Mouse (Mus musculus) layer of hippocampus, postnatal 36 days (tissue): ENCODE measurements around the gene Get4. TPM values are rescaled to one million over a fixed set of nuclear protein-coding genes. Genes with fewer than 3 reads are reported as not detected.

ENCODE experiments used
- DNase-seq, 2 experiments: peaks; one replicate each; pipeline ENCODE4 v3.0.0; 2022
- total RNA-seq, 2 experiments: library from RNA; stranded (reverse); gene quantifications; 2 replicates each; pipeline ENCODE4 v1.2.3; 2021

Gene Get4
- total RNA-seq, 2 experiments from 2014 or later: 52.6 to 55.3 TPM

DNA sequence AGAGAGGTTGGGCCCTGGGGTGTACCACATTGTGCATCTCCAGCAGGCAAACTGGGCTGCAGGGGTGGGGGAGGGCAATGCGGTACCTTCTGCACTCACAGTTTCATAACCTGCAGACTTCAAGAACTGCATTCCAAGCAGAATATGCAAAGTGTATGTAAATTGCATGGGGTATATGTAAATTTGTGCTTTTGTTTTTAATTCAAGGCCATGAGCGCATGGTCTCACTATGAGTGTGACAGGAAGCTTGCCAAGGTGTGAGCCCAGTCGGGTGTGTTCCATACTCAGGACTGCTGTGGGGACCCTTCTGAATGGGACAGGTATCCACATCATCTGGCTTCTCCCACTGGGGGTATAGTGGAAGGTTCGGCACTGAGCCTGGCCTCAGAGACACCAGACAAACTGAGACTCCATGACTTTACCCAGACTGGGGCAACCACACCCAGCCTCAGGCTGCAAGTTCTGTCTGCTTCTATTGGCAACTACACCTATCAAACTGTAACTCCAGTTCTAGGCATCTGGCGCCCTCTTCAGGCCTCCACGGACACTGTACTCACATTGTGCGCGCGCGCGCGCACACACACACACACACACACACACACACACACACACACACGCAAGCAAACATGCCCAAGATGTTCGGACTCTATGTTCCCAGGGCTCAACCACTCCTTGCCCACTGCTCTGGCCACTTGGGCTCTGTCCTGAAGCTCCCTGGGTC lies 31.5 kb downstream of the Get4 start:
- no peak for DNase-seq

DNA sequence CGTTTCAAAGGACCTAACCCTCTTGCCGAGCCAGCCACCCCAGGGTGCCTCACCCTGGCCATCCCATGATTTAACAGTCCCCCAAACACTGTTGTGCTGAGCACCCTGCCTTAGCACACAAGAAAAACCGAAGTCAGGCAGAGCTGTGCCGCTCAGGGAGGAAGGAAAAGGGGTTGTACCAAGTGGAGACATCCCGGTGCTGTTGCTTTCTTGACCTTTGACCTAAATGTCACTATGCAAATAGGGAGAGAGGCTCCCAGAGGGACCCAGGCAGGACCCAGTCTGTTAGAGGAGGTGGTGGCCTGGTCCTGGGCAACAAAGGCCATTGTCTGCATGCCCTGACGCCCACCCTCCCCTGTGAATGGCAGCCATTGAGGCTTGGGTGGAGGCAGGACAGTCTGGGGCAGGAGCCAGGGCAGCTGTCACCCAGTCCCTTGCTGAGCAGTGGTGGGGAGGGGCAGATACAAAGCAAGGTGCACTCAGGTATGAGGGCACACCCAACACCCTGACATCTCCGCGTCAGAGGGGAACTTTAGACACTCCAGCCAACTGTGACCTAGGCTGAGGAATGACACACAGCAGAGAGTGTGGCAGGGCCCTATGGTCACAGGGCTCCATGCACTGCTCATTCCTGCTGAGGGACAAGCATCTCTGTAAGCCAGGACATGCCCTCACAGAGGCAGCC lies 33.4 kb downstream of the Get4 start:
- DNase-seq: no peak

DNA sequence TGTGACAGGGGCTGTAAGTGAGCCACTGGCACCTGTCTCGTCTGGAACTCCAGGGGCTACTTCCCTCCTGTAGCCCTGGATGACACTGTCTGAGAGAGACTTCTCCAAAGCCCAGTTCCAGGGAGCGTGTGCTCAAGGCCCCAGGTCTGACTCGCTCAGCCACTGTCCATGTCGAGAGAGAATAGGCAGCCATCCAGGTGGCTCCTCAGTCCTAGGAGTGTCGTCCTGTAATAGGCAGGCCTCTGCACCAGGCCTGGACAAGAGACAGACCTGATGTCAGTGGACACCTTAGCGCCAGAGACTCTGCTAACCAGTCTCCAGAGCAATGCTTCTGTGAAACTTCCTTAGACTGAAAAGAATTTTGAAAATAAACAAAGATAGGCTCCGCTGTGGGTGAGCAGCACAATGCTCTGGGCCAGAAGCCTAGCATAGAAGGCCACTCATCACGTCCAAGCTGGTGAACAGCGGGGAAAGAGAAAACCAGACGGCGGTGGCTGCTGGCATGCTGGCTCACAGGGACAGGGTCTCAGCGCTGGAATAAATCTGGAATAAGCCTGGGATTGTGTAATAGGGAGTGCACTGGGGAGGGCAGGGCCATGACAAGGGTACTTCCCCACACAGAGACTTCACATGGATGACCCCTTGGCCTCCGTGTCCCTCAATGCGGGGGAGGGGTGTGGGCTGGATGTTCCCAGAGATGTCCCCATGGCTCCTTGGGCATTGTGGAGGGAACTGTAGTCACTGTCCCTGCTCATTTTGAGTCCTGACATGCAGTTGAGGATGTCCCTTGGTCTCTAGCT lies 34.2 kb downstream of the Get4 start:
- no peak for DNase-seq

DNA sequence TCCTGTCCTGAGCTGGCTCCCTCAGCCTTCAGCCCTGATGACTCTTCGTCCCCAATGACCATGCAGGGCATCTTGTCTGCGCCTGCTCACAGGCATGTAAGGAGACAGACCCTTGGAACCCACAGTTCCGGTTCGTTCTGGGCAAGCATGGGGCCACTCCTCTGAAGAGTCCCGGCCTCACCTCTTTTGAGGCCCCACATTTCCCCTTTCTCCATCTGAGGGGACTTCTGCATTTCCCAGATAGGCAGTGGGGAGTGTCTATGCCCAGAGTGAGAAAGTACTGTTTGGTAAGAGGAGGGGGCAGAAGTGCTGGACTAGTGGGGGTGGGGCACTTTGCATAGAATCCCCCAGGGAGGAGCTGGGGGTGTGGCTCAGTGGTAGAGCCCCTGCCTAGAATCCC lies 35.0 kb downstream of the Get4 start:
- DNase-seq: no peak

DNA sequence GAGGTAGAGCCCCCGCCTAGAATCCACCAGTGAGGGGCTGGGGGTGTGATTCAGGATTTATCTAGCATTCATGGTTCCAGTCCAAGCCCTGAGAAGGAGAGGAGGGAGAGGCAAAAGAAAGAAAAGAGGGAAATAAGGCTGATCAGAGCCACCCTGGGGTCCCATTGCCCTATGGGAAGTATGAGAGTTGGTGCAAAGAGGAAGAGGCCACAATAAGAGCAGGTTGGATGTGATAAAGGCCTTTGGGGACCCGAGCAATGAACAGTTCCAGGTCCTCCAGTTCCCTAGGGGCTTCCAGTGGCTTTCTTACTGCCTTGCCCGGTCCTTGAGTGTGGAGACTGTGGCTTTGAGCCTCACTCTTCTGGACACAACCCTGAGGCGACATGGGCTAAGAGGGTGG lies 35.7 kb downstream of the Get4 start:
- no peak for DNase-seq

DNA sequence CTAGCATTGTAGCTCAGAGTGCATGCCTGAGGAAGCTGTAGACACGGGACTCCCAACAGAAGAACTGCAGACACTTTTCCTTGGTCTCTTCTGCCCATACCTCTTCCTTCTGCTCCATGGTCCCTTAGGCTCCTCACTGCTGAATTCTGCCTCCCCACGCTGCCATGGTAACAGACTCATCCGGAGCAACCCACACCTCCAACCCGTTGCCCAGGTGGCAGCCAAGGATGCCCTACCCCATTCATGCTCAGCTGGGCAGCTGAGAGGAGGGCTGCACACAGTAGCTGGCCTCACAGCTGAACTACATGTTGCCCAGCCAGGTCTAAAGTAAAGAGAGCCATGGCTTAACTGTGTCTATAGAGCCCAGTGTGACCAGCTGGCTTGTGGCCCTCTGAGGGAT lies 36.5 kb downstream of the Get4 start:
- DNase-seq: no peak

DNA sequence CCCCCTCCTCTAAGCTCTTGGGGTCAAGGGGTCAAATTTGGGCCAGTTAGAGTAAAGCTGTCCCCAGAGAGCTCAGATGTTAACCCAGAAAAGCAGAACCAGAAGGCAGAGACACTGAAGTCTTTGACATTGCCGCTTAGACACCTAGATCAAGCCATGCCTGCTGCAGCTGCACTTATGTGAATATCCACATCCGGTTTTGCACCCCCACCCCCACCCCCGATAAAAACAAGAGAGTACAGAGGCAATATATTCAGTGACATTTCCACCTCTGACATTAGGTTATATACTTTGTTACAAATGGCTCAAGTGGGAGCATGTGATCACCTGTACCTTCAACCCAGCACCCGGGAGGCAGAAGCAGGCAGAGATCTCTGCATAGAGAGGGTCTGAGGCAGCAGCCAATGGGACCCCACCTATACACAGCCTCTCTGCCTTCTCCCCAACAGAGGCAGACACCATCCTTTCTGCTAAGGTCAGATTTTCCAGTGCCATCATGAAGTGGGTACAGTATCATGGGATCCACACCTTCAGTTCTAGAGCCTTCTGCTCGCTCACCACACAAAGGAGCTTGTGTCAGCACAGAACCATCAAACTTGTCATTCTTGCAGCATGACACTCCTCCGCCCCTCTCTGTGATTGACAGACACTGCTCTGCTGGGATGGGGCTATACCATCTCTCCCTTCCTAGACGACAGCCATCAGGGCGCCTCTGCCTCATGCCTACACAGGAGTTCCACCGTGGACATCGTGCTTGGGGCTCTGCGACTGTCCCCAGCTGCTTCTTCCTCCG lies 38.5 kb downstream of the Get4 start:
- DNase-seq: no peak

DNA sequence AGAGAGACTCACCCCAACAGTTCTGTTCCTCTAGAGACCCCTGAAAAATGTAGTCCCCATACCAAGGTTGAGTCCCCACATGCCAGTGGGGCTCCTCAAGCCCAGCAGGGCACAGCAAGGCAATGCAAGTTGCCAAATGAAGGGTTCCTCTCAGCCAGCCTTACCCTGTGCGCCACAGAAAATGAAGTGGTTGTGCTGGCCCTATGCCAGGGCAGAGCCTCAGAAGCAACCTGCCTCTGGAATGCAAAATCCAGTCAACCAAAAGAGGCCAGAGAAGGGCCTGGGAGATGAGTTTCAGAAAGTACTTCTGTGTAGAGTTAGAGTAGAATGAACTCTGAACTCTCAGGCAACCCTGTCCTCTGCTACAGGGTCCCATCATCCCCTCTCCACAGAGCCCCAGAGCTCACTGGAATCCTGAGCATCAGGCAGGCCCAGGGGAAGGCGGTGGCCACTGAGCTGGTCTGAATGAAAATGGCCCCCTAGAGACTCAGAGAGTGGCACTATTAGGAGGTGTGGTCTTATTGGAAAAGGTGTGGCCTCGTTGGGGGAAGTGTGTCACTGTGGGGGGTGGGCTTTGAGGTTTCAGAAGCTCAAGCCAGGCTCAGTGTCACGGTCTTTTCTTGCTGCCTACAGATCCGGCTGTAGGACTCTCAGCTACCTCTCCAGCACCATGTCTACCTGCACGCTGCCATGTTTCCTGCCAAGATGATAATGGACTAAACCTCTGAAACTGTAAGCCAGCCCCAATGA lies 39.9 kb downstream of the Get4 start:
- no peak for DNase-seq

DNA sequence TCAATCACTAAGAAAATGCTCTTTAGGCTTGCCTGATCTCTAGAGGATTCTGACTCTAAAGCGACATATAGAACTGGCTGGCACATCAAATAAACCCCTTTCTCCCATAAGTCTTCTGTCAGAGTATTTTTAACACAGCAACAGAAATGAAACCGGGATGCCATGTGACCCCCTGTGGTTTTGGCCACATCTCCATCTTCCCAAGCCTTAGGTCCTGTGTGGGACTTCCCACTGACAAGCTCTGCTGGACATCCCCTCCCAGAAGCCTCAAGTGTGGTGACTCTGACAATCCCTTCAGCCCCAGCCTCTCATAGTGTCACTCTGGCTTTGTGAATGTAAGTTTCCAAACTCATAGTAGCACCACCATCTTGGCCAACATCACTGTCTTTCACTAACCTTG lies 42.0 kb downstream of the Get4 start:
- no peak for DNase-seq

DNA sequence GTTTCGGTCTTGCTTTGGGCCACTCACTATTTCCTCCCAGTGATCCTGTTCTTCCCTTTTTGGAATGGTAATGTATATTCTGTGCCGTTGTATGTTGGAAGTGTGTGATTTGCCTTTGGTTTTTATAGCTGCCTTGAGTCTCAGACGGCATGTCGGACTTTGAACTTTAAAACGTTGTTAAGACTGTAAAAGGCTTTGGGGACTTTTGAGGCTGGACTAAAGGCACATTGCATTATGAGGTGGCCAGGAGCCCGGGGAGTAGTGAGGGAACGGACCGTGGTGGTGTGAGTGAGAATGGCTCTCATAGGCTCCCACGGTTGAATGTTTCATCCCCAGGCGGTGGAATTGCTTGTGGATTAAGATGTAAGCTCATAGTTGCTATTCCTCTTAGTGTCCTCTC lies 45.0 kb downstream of the Get4 start:
- no peak for DNase-seq

DNA sequence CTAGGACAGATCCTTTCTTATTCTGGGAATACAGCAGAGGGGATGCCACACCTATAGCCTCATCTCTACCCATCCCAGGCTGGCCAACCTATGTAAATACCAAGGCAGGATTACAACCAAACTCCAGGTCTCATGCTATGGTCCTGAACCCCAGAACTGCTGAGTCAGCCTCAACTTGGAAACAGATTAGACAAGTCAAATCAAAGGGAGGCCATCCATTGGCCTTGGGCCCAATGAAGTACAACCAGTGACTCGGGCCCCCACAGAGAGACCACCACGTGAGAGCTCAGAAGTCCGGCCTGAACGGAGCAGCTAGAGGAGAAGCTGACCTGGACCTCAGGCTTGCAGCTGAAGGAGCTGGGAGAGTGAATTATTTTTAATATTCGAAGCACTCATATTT lies 45.6 kb downstream of the Get4 start:
- no peak for DNase-seq

DNA sequence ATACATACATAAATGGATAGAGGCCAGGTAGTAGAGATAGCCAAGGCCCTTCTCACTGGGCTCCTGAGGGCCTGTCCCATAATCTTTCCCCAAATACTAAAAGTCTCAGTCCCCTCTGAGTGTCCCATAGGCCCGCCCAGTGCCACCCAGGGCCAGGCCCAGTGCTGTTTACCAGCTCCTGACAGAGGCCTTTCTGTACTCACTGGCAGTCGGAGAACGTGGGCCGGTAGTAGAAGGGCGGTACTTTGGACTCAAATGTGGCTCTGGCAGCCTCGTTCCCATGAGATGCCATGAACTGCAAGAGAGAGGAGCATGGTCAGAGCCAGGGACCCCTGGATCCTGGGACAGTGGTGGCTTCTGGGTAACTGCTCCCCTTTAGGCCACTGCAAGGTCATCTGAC lies 50.0 kb downstream of the Get4 start:
- peak in 1 of 2 experiments; percentile 41 for DNase-seq

DNA sequence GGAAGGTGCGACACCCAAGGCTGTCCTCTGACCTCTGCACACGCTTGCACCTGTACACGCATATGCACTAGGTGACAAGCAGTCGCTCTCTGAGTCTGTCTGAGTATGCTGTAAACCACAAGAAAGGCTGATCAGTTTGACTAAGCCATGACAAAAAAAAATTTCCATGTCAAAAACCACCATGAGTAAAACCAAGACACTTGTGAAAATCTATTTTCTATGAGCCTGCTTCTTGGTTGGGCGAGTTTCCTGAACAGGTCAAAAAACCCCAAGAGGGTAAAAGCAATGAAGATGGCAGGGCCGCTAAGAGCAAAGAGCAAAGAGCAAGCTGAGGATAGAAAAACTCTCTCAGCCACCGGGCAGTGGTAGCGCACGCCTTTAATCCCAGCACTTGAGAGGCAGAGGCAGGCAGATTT lies 51.5 kb downstream of the Get4 start:
- DNase-seq: no peak

DNA sequence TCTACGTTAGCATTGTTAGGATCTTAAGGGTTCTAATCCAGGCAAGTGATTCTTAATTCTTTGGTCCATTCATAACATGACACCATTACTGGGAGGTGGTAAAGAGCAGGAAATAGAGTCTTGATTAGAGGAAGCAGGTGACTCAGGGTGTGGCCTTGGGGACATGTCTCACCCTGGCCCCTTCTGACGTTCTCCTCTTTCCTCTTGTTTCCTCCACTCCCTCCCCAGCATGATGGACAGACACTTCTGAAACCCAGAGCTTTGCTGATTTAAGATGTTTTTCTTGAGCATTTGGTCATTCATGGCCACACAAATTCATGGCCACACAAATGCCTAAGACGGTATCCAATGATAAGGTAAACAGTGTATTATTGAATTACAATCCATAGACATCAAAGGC lies 57.8 kb downstream of the Get4 start:
- no peak for DNase-seq

DNA sequence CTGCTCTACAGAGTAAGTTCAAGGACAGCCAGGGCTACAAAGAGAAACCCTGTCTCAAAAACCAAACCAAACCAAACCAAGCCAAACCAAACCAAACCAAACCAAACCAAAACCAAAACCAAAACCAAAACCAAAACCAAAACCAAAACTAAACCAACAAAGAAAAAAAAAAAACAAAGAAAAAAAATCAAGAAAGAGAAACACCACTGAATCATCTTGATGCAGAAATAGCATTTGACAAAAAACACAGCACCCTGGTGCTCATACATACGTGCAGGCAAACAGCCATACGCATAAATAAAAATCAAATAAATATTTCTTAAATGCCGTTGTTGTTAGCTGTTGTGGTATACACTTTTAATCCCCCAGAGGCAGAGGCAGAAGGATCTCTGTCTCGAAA lies 58.4 kb downstream of the Get4 start:
- no peak for DNase-seq

DNA sequence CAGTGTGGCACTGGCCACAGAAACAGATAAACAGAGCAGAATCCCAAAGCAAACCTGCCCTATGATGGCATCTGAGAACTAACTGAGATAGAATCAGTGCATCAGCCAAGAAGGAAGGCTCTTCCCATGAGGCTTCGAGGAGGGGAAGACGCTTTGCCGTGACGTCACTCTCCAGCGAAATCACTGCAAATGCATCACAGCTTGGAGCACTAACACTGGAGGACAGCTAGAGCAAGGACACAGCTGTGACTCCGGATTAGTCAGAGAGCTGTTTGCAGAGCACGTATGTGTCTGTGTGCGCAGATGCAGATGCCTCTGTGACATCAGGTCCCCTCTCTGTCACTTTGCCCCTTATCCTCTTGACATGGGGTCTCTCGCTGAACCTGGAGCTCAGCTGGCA lies 59.7 kb downstream of the Get4 start:
- DNase-seq: no peak

DNA sequence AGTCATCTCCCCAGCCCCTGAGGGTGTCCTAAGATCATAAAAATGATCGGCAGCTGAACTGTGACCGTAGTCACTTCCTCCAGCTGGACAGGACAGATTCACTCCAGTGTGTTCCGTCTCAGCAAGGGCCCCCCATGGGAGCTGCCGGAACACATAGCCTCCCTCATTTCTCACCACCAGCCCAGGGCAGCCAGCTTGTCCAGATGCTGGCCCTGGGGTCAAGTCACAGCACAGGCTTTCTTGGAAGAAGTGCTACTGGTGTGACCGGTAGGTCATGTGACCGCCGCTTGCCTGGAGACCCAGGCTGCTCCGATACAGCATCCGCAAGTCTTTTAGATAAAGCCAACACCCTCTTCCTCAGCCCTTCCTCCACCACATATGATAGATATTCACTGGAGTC lies 61.4 kb downstream of the Get4 start:
- no peak for DNase-seq

DNA sequence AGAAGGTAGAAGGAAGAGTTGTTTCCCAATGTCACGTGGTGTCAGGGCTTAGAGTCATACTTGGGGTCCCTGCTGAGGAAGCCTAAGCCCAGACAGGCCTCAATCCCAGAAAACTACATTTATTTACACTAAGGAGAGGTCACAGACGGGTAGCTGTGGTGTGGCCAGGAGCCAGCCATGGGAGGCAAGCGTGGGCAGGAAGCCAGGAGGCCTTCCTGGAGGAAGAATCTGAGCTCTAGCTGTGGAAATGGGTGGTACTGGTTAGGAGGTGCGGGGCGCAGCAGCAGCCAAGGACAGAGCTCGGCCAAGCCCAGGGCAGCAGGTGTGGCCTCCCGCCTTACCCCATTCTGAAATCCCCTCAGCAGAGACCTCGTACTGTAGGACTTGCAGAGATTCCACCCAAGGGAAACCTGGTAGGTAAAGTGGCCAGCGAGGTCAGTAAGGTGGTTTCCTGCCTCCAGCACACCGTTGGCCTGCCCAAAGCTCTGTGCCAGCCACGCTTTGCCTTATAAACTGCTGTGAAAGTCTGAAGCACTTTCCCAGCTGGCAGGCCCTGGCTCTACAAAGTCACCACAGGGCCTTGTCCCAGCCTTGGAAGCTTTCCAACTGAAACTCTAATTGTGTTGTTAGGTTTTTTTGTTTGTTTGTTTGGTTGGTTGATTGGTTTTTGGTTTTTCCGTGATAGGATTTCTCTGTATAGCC lies 63.0 kb downstream of the Get4 start:
- no peak for DNase-seq

DNA sequence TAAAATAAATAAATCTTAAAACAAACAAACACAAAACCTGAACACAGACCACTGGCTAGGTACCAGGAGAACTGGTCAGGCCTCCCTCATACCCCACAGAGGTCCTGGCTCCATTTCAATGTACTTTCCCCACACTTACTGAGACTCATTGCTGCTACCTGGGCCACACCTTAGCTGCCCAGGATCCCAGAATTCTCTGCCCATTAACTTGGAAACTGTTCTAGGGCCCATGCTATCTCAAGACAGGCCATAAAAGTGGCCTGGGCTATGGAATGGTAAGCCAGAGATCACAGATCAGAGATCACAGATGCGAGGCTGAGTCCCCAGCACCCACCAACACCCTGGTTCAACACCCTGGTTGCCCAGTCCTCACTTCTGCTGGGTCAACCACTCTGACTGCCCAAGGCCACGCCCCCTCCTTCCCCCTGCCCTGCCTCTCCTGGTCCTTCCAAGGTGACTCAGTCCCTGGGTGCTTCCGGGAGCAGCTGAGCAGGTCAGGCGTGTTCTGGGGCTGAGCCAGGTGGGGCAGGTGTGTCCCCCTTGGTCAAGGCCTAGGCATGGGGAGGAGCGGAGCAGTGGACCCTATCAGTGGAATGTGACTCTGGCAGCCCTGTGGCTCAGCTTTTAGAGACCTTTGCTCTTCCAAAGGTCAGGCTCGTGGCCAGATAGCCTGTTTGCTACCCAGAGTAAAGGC lies 65.0 kb downstream of the Get4 start:
- no peak for DNase-seq

DNA sequence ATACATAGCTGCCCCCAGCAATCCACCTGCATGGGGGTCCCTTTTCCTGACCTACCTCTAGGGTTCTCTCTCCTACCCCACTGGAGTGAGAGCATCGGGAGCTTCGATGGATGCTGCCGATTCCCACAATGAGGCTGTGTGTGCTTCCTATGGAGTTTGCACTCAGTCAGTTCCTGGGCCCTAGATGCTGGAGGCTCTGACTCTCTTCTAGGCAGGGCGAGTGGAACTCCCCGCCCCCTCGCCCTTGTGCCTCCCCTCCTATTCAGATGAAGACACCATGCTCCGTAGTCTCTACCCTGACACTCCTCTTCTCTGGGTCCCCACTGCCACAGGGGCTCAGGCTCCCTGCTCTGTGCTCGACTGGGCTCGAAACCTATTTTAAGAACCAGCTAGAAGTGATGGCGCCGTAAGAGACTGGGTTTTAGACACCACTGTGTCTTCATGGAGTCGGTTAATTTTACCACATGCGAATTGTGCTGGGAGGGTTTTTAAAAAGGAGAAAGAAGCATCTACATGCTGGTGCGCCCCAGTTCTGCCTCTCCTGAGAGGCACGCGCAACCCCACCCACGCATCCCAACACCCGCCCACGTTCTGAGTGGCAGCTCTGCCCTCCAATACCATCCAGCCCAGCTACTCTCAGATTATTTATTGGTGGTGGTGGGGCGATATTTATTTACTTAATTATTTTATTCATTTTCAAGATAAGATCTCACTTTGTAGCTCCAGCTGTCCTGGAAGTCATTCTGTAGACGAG lies 65.8 kb downstream of the Get4 start:
- DNase-seq: peak; percentile 58 to 67
